Mouse (Mus musculus) inflammation-experienced regulatory T-cells (primary cell): ENCODE measurements around the gene Rsph3b. TPM values are rescaled to one million over a fixed set of nuclear protein-coding genes. Genes with fewer than 3 reads are reported as not detected.

Experiments
- polyA plus RNA-seq, 2 experiments: library from polyadenylated mRNA; unstranded; fragments of 100-300 nt; shearing (Covaris generic); gene quantifications; one replicate each; pipeline ENCODE4 v1.2.1; 2017

The Rsph3b gene
- 10 to 100 TPM; 37.3 to 37.9 TPM for polyA plus RNA-seq

GRCm38 (mm10) chr17:6947984-6948768 lies at the start of gene Rsph3b:
Gene Rsph3b, minus strand, starts transcription at chr17:6948682.

GRCm38 (mm10) chr17:6978287-6979248 lies 30.1 kb upstream of the Rsph3b start, which contains the start of gene Gm49721:
Gene Gm49721, plus strand, starts transcription at chr17:6978904.

DNA sequence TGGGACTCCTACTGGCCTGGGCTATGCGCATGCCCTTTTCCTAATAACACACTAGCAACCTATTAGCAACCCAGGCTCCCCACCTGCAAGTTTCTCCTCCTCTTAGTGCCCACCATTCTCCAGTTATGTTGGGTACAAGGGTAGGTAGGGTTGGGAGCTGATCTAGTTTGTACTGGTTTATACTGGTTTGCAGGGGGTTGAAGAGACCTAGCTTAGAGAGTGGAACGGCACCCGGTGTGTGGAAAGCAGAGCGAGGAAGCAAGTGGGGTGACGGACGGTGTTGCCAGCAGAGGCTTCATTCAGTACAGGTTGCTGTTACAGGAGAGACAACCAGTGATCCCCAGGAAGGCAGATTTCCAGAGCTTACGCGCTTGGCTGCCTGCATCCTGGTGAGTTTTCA lies 21.9 kb upstream of the Rsph3b start, which contains the start of gene Rnaset2b:
Rnaset2b (plus strand) TSS at position 301 of the 400 bp plus-strand sequence.

GRCm38 (mm10) chr17:6960776-6961175 lies 12.3 kb upstream of the Rsph3b start, which contains the start of gene Tagap1:
Gene Tagap1, minus strand, starts transcription at chr17:6961156.

Other genes starting within 250 kb of the Rsph3b start
- 100 to 1,000 TPM; 254 to 374 TPM for gene Ezr, start 165.9 kb downstream of the Rsph3b start, polyA plus RNA-seq
- gene Tagap1, start 12.5 kb upstream of the Rsph3b start, polyA plus RNA-seq: 10 to 100 TPM; 59.6 to 62.8 TPM
- 1,000 to 10,000 TPM in 1 of 2 experiments, 100 to 1,000 TPM in 1; 841 to 1,313 TPM for gene Rnaset2b, start 22.0 kb upstream of the Rsph3b start, polyA plus RNA-seq
- 1 to 10 TPM in 1 of 2 experiments, under 1 TPM in 1; 0.28 to 2.8 TPM for gene Gm49721, start 30.2 kb upstream of the Rsph3b start, polyA plus RNA-seq
- under 1 TPM in 1 of 2 experiments, not detected in 1; 0.60 TPM for gene Gm1604a, start 76.9 kb upstream of the Rsph3b start, polyA plus RNA-seq
- gene Rps6ka2, start 221.4 kb upstream of the Rsph3b start, polyA plus RNA-seq: 1 to 10 TPM; 2.8 to 7.2 TPM